Mouse (Mus musculus) MEL (cell line): ENCODE data around the gene Sh2d3c. TPM values are rescaled to one million over a fixed set of nuclear protein-coding genes. Genes with fewer than 3 reads are reported as not detected.

Experiments used
- DNase-seq: peaks from one replicate; pipeline ENCODE4 v3.0.0; 2011; ENCODE audit warnings: low read depth, low spot score
- H3K27ac ChIP-seq: 2 replicates; pipeline ENCODE4 v1.5.1; 2012; ENCODE audit warnings: low read depth, mild to moderate bottlenecking, control low read depth, low read length, moderate library complexity; ENCODE audit not compliant: control insufficient read depth
- H3K27me3 ChIP-seq, 2 experiments: fragments of 150-350 bp in 1 of 2; sonication (generic) in 1 of 2; 2 replicates each; pipeline ENCODE4 v1.6.1; 2012; ENCODE audit warnings: low read length in 2 of 2, mild to moderate bottlenecking in 2 of 2, improper control_type of control experiment in 1 of 2, moderate library complexity in 1 of 2; ENCODE audit not compliant: insufficient read depth in 2 of 2, control insufficient read depth in 1 of 2
- H3K36me3 ChIP-seq, 2 experiments: 2 replicates each; pipeline ENCODE4 v1.6.1; 2012 to 2014; ENCODE audit warnings: low read length in 2 of 2, improper control_type of control experiment in 1 of 2, inconsistent platforms in 1 of 2, mild to moderate bottlenecking in 1 of 2; ENCODE audit not compliant: insufficient read depth in 2 of 2, control insufficient read depth in 1 of 2
- H3K4me1 ChIP-seq, 2 experiments: fragments of 150-350 bp in 1 of 2; sonication (generic) in 1 of 2; 2 replicates each; pipeline ENCODE4 v1.6.1; 2012; ENCODE audit warnings: low read length in 2 of 2, improper control_type of control experiment in 1 of 2, mild to moderate bottlenecking in 1 of 2; ENCODE audit not compliant: insufficient read depth in 2 of 2, control insufficient read depth in 1 of 2
- H3K4me3 ChIP-seq, 2 experiments: fragments of 150-350 bp in 1 of 2; sonication (generic) in 1 of 2; 2 replicates each; pipeline ENCODE4 v1.5.1; 2012; ENCODE audit warnings: low read depth in 2 of 2, low read length in 2 of 2, mild to moderate bottlenecking in 2 of 2, moderate library complexity in 2 of 2, control low read depth in 1 of 2, improper control_type of control experiment in 1 of 2; ENCODE audit not compliant: control insufficient read depth in 1 of 2, insufficient read depth in 1 of 2
- H3K79me2 ChIP-seq: 2 replicates; pipeline ENCODE4 v1.6.1; 2012; ENCODE audit warnings: mild to moderate bottlenecking, low read length, moderate library complexity; ENCODE audit not compliant: control insufficient read depth, poor library complexity, insufficient read depth
- H3K9ac ChIP-seq: 2 replicates; pipeline ENCODE4 v1.6.1; 2012; ENCODE audit warnings: low read depth, mild to moderate bottlenecking, control low read depth, low read length, moderate library complexity; ENCODE audit not compliant: control insufficient read depth, poor library complexity, severe bottlenecking
- H3K9me3 ChIP-seq: fragments of 150-350 bp; sonication (generic); replicated peaks from 2 replicates; pipeline ENCODE4 v1.6.1; 2012; ENCODE audit warnings: mild to moderate bottlenecking, low read length, improper control_type of control experiment, moderate library complexity; ENCODE audit not compliant: insufficient read depth
- BHLHE40 ChIP-seq: IDR thresholded peaks from 2 replicates; pipeline ENCODE4 v1.6.1; 2012; ENCODE audit warnings: low read depth, mild to moderate bottlenecking, inconsistent platforms, low read length, improper control_type of control experiment, borderline replicate concordance
- CHD1 ChIP-seq: IDR thresholded peaks from 2 replicates; pipeline ENCODE4 v1.6.1; 2012; ENCODE audit warnings: low read depth, mild to moderate bottlenecking, inconsistent platforms, low read length, improper control_type of control experiment
- CHD2 ChIP-seq: IDR thresholded peaks from 2 replicates; pipeline ENCODE4 v1.6.1; 2011; ENCODE audit warnings: low read length, improper control_type of control experiment
- CTCF ChIP-seq, 3 experiments: IDR thresholded peaks in 2 of 3; conservative IDR thresholded peaks in 1 of 3; 2 replicates each; pipeline ENCODE4 v1.5.1; 2011 to 2012; ENCODE audit warnings: low read length in 3 of 3, low read depth in 2 of 3, mild to moderate bottlenecking in 2 of 3, improper control_type of control experiment in 1 of 3, inconsistent platforms in 1 of 3, mixed read lengths in 1 of 3, moderate library complexity in 1 of 3; ENCODE audit not compliant: control insufficient read depth in 1 of 3, insufficient read depth in 1 of 3, poor library complexity in 1 of 3, severe bottlenecking in 1 of 3
- E2F4 ChIP-seq: IDR thresholded peaks from 2 replicates; pipeline ENCODE4 v1.6.1; 2011; ENCODE audit warnings: low read depth, low read length, improper control_type of control experiment, borderline replicate concordance
- ELF1 ChIP-seq: IDR thresholded peaks from 2 replicates; pipeline ENCODE4 v1.6.1; 2014; ENCODE audit warnings: low read depth, mild to moderate bottlenecking, inconsistent platforms, low read length, improper control_type of control experiment, moderate library complexity
- EP300 ChIP-seq, 2 experiments: IDR thresholded peaks; 2 replicates each; pipeline ENCODE4 v1.6.1; 2011; ENCODE audit warnings: improper control_type of control experiment in 2 of 2, low read length in 2 of 2, low read depth in 1 of 2, mild to moderate bottlenecking in 1 of 2
- ETS1 ChIP-seq: IDR thresholded peaks from 2 replicates; pipeline ENCODE4 v1.6.1; 2012; ENCODE audit warnings: low read depth, mild to moderate bottlenecking, inconsistent platforms, low read length, improper control_type of control experiment, moderate library complexity
- HCFC1 ChIP-seq: IDR thresholded peaks from 2 replicates; pipeline ENCODE4 v1.6.1; 2012; ENCODE audit warnings: low read depth, mild to moderate bottlenecking, inconsistent platforms, low read length, improper control_type of control experiment, moderate library complexity
- JUND ChIP-seq: IDR thresholded peaks from 2 replicates; pipeline ENCODE4 v1.6.1; 2011; ENCODE audit warnings: low read depth, mild to moderate bottlenecking, improper control_type of control experiment, low read length
- MAFK ChIP-seq: IDR thresholded peaks from 2 replicates; pipeline ENCODE4 v1.6.1; 2011; ENCODE audit warnings: low read depth, mild to moderate bottlenecking, low read length, improper control_type of control experiment, borderline replicate concordance
- MAX ChIP-seq: IDR thresholded peaks from 2 replicates; pipeline ENCODE4 v1.6.1; 2011; ENCODE audit warnings: low read length, improper control_type of control experiment
- MAZ ChIP-seq: IDR thresholded peaks from 2 replicates; pipeline ENCODE4 v1.6.1; 2012; ENCODE audit warnings: low read depth, mild to moderate bottlenecking, inconsistent platforms, low read length, improper control_type of control experiment
- MEF2A ChIP-seq: IDR thresholded peaks from 2 replicates; pipeline ENCODE4 v1.6.1; 2014; ENCODE audit warnings: low read depth, mild to moderate bottlenecking, inconsistent platforms, low read length, improper control_type of control experiment; ENCODE audit not compliant: poor library complexity, insufficient replicate concordance, severe bottlenecking; ENCODE audit errors: extremely low read depth
- MXI1 ChIP-seq: IDR thresholded peaks from 2 replicates; pipeline ENCODE4 v1.6.1; 2011; ENCODE audit warnings: mild to moderate bottlenecking, low read depth, low read length, improper control_type of control experiment
- MYB ChIP-seq: IDR thresholded peaks from 2 replicates; pipeline ENCODE4 v1.6.1; 2011; ENCODE audit warnings: mild to moderate bottlenecking, low read depth, low read length, improper control_type of control experiment
- MYC ChIP-seq: IDR thresholded peaks from 2 replicates; pipeline ENCODE4 v1.6.1; 2011; ENCODE audit warnings: low read depth, mild to moderate bottlenecking, low read length, improper control_type of control experiment, moderate library complexity
- NELFE ChIP-seq: IDR thresholded peaks from 2 replicates; pipeline ENCODE4 v1.6.1; 2011; ENCODE audit warnings: low read depth, low read length, improper control_type of control experiment
- NRF1 ChIP-seq: IDR thresholded peaks from 2 replicates; pipeline ENCODE4 v1.6.1; 2014; ENCODE audit warnings: low read depth, mild to moderate bottlenecking, inconsistent platforms, low read length, improper control_type of control experiment, moderate library complexity; ENCODE audit not compliant: poor library complexity, insufficient read depth, severe bottlenecking
- POLR2A ChIP-seq, 2 experiments: IDR thresholded peaks; 2 replicates each; pipeline ENCODE4 v1.6.1; 2011 to 2012; ENCODE audit warnings: low read length in 2 of 2, mild to moderate bottlenecking in 2 of 2, control low read depth in 1 of 2, improper control_type of control experiment in 1 of 2, low read depth in 1 of 2, moderate library complexity in 1 of 2; ENCODE audit not compliant: control insufficient read depth in 1 of 2, insufficient read depth in 1 of 2, poor library complexity in 1 of 2
- POLR2AphosphoS5 ChIP-seq: IDR thresholded peaks from 2 replicates; pipeline ENCODE4 v1.6.1; 2012; ENCODE audit warnings: low read depth, borderline replicate concordance, mild to moderate bottlenecking, inconsistent platforms, low read length, moderate library complexity, mixed read lengths
- SIN3A ChIP-seq: IDR thresholded peaks from 2 replicates; pipeline ENCODE4 v1.6.1; 2012; ENCODE audit warnings: low read length, improper control_type of control experiment, inconsistent platforms
- SMC3 ChIP-seq: IDR thresholded peaks from 2 replicates; pipeline ENCODE4 v1.6.1; 2011; ENCODE audit warnings: low read depth, low read length, improper control_type of control experiment
- TAL1 ChIP-seq: IDR thresholded peaks from 2 replicates; pipeline ENCODE4 v1.6.1; 2012; ENCODE audit warnings: mild to moderate bottlenecking, inconsistent platforms, low read length, moderate library complexity, mixed read lengths
- TCF12 ChIP-seq: IDR thresholded peaks from 2 replicates; pipeline ENCODE4 v1.6.1; 2014; ENCODE audit warnings: low read depth, mild to moderate bottlenecking, inconsistent platforms, low read length, improper control_type of control experiment, moderate library complexity
- UBTF ChIP-seq: IDR thresholded peaks from 2 replicates; pipeline ENCODE4 v1.6.1; 2012; ENCODE audit warnings: low read depth, mild to moderate bottlenecking, inconsistent platforms, low read length, improper control_type of control experiment, moderate library complexity, borderline replicate concordance; ENCODE audit not compliant: insufficient read depth
- USF2 ChIP-seq, 2 experiments: IDR thresholded peaks; 2 replicates each; pipeline ENCODE4 v1.6.1; 2011 to 2012; ENCODE audit warnings: improper control_type of control experiment in 2 of 2, low read length in 2 of 2, borderline replicate concordance in 1 of 2, inconsistent platforms in 1 of 2, low read depth in 1 of 2, mild to moderate bottlenecking in 1 of 2; ENCODE audit not compliant: insufficient read depth in 1 of 2
- ZMIZ1 ChIP-seq: IDR thresholded peaks from 2 replicates; pipeline ENCODE4 v1.6.1; 2012; ENCODE audit warnings: low read depth, mild to moderate bottlenecking, inconsistent platforms, low read length, improper control_type of control experiment, moderate library complexity
- ZNF384 ChIP-seq: IDR thresholded peaks from 2 replicates; pipeline ENCODE4 v1.6.1; 2012; ENCODE audit warnings: low read depth, mild to moderate bottlenecking, inconsistent platforms, low read length, improper control_type of control experiment
- polyA plus RNA-seq, 2 experiments: library from polyadenylated mRNA; stranded (reverse) in 1 of 2; unstranded in 1 of 2; fragments of >175 nt in 1 of 2; fragments of >200 nt in 1 of 2; gene quantifications; 2 replicates each; pipeline versions ENCODE4 v1.2.1 to v1.2.4; 2012; ENCODE audit warnings: low replicate concordance in 2 of 2, low read depth in 1 of 2; ENCODE audit not compliant: insufficient read length in 2 of 2, insufficient read depth in 1 of 2, missing spikeins in 1 of 2
- total RNA-seq: library from RNA; depleted of rRNA; stranded (reverse); fragments of 300-350 nt; gene quantifications from 2 replicates; pipeline ENCODE4 v1.2.3, GENCODE M21; 2012

Gene Sh2d3c
- total and polyA plus RNA-seq, 3 experiments: 0.19 to 0.43 TPM; not detected in 1

DNA sequence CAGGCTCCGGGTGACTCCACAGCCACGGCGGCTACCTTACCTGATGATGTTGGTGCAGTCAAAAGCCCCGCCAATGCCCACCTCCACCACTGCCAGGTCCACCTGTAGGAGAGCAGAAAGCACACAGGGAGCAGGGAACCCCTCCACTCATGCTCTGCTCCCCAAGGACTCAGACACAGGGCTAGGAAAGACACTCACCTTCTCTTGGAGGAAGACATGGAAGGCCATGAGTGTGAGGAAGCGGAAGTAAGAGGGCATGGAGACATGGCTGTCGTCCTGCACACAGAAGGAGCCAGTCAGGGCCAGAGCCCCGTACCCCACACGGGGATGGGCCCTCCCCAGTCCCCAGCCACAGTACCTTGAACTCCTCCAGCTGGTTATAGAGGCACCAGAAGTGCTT lies 33.3 kb upstream of the Sh2d3c start:
- H3K79me2 ChIP-seq: peaks cover 2% of the 10 kb centered on the region
- H3K4me1 ChIP-seq: peaks cover 0 to 3% of the 10 kb centered on the region in 2 experiments; a peak in 1 of 4 replicates
- no peak overlapping the region for H3K27ac ChIP-seq
- no peak for DNase-seq
- no peaks in the 10 kb centered on the region for H3K9me3 ChIP-seq
- peaks cover 2 to 5% of the 10 kb centered on the region in 2 experiments for H3K36me3 ChIP-seq
- no peak overlapping the region for H3K9ac ChIP-seq
- no peaks in the 10 kb centered on the region for H3K27me3 ChIP-seq
- H3K4me3 ChIP-seq: no peak overlapping the region
- no peak for TF ChIP-seq MXI1
- TF ChIP-seq HCFC1: no peak
- TF ChIP-seq POLR2A (IDR thresholded peaks at IDR 0.05; ENCODE audit: control insufficient read depth in 1 of 2, insufficient read depth in 1 of 2, low read depth in 1 of 2, low read length in 2 of 2, poor library complexity in 1 of 2): no peak
- no peak for TF ChIP-seq NELFE
- no peak for TF ChIP-seq ZNF384
- TF ChIP-seq SIN3A: no peak
- no peak for TF ChIP-seq JUND
- no peak for TF ChIP-seq MAX
- TF ChIP-seq CHD2: no peak
- TF ChIP-seq BHLHE40: no peak
- TF ChIP-seq ZMIZ1: no peak
- TF ChIP-seq CTCF (IDR thresholded peaks at IDR 0.05 in 2 of 3, conservative IDR thresholded peaks at IDR 0.05 in 1 of 3; ENCODE audit: control insufficient read depth in 1 of 3, insufficient read depth in 1 of 3, low read depth in 2 of 3, low read length in 3 of 3, poor library complexity in 1 of 3, severe bottlenecking in 1 of 3): no peak
- TF ChIP-seq CHD1: no peak
- no peak for TF ChIP-seq USF2 (IDR thresholded peaks at IDR 0.05; ENCODE audit: borderline replicate concordance in 1 of 2, insufficient read depth in 1 of 2, low read depth in 1 of 2, low read length in 2 of 2)

DNA sequence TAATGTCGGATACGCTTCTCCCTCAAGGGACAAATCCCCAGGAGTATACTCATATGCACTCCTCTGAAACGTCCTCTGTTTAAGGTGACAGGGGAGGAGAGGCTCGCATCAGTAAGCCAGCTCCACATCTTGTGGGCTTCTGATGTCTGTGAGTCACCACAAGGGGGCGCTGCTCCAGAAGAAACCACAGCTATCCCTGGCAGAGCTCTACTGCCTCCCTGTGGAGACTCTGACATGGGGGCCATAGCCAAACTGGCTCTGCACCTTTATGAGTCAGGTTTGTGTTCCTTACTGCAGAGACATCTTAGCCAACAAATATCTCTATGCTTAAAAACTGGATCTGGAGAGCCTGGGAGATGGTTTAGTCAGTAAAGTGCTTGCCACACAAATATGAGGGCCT lies 31.4 kb upstream of the Sh2d3c start:
- H3K4me1 ChIP-seq: peaks cover 0 to 13% of the 10 kb centered on the region in 2 experiments; a peak in 2 of 4 replicates
- no peaks in the 10 kb centered on the region for H3K27me3 ChIP-seq
- H3K36me3 ChIP-seq: peaks cover 3 to 9% of the 10 kb centered on the region in 2 experiments
- H3K9ac ChIP-seq: no peak overlapping the region
- DNase-seq: peak; percentile 94
- H3K9me3 ChIP-seq: no peaks in the 10 kb centered on the region
- H3K79me2 ChIP-seq: peaks cover 15% of the 10 kb centered on the region
- H3K27ac ChIP-seq: no peak overlapping the region
- H3K4me3 ChIP-seq: no peak overlapping the region
- TF ChIP-seq TCF12 (no peak), MEF2A (no peak), MYC (no peak; the same call in 1 of the 2 replicates), ZNF384 (peak; percentile 44; the same call in 1 of the 2 replicates), ELF1 (no peak), ZMIZ1 (no peak; the same call in 1 of the 2 replicates), MYB (no peak), JUND (peak; percentile 84), E2F4 (no peak), POLR2AphosphoS5 (no peak), MAZ (peak; percentile 95), ETS1 (no peak), TAL1 (no peak), CTCF (IDR thresholded peaks at IDR 0.05 in 2 of 3, conservative IDR thresholded peaks at IDR 0.05 in 1 of 3; ENCODE audit: control insufficient read depth in 1 of 3, insufficient read depth in 1 of 3, low read depth in 2 of 3, low read length in 3 of 3, poor library complexity in 1 of 3, severe bottlenecking in 1 of 3) (peak; percentile 99 to 100 (median 100); a peak in 5 of 6 replicates), NELFE (no peak), SMC3 (peak; percentile 97), USF2 (IDR thresholded peaks at IDR 0.05; ENCODE audit: borderline replicate concordance in 1 of 2, insufficient read depth in 1 of 2, low read depth in 1 of 2, low read length in 2 of 2) (no peak), POLR2A (IDR thresholded peaks at IDR 0.05; ENCODE audit: control insufficient read depth in 1 of 2, insufficient read depth in 1 of 2, low read depth in 1 of 2, low read length in 2 of 2, poor library complexity in 1 of 2) (no peak; a peak in 1 of 4 replicates), MAFK (no peak), UBTF (no peak), NRF1 (no peak), MAX (no peak), EP300 (IDR thresholded peaks at IDR 0.05; ENCODE audit: low read depth in 1 of 2, low read length in 2 of 2) (peak in 1 of 2 experiments; percentile 18; a peak in 1 of 4 replicates)
